Mouse (Mus musculus) left cerebral cortex, postnatal 14 days (tissue): ENCODE data around the gene Lzts2. TPM values are rescaled to one million over a fixed set of nuclear protein-coding genes. Genes with fewer than 3 reads are reported as not detected.
"Not testable (repeated sequence)": the region's sequence is repeated elsewhere in the genome, so short reads cannot be mapped to it uniquely, and the experiment has no call there.

Source experiments
- DNase-seq, 2 experiments: peaks; one replicate each; pipeline ENCODE4 v3.0.0; 2021 to 2022; ENCODE audit warnings: low spot score in 2 of 2, mixed read lengths in 1 of 2
- intact Hi-C: fragments of 180-260 bp; cut with DNase I; formaldehyde crosslinking; loops from one replicate; pipeline ENCODE4 v1.15.1; 2025
- total RNA-seq, 2 experiments: library from RNA; stranded (reverse); gene quantifications; 2 replicates each; pipeline ENCODE4 v1.2.3; 2021

Gene Lzts2
- total RNA-seq, 2 experiments from 2014 or later = 28.9 to 31.6 TPM

DNA sequence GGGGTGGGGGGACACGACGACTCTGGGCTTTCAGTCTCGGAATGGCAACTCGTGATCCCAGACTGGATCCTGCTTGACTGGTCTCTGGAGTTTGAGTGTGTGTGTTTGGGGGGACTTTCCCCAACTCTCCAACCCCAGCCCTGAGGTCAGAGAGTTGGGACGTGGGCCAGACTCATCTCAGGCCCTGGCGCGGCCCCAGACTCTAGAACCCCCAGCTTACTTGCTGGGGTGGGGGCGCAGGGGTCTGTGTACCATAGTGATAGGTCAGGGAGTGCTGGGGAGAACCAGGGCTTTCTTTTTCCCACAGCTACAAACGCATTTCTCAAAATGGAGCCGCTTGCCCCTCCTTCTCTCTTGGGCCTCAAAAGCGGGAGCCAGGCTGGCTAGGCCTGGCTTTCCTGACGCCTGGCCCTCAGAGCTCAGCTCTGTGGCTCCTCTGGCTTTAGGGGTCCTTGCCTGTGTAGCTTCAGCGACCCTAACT, 4.2 kb downstream of the Lzts2 start:
- intact Hi-C loops = no loop called here
- no peak for DNase-seq

DNA sequence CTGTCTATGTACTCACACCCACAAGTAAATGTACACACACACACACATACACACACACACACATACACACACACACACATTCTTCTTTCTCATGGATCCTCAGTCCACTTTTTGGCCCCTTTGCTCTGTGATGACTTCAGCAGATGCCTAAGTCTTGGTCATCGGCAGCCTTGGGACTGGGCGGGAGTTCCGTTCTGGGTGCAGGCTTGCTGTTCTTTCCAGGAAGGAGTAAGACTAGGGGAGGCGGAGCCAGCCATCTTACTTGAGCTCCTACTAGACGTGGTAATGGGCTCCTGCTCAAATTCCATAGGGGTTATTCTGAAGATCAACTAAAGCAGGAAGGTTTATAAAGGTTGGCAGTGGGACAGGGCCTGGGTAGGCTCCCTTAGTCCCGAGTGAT, 6.1 kb downstream of the Lzts2 start:
- intact Hi-C loops = no loop called here
- DNase-seq = no peak

DNA sequence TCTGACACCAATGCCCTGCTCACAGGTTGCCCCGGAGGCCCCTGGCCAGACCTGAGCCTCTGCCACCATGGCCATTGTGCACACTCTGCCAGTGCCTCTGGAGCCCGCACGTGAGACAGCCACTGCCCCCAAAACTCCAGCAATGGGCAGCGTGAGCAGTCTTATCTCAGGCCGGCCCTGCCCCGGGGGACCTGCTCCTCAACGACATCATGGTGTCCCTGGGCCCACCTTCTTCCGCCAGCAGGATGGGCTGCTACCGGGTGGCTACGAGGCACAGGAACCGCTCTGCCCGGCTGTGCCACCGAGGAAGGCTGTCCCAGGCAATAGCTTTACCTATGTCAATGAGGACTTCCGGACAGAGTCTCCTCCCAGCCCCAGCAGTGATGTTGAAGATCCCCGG, 7.1 kb downstream of the Lzts2 start:
- intact Hi-C loops = no loop called here
- DNase-seq = no peak

DNA sequence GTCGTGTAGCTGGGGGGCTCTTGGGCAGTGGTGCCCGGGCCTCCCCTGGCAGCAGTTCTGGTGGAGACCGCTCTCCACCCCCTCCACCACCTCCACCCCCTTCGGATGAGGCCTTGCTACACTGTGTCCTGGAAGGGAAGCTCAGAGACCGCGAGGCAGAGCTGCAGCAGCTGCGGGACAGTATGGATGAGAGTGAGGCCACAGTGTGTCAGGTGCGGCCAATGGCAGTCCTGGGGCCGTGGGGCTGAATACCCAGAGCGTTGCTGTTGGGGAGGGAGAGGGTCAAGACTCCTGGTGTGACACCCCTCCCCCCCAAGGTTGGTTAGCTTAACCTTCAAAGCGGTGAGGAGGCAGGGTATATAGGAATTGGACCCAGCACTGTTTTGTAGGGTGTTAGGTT, 9.8 kb downstream of the Lzts2 start:
- DNase-seq = no peak
- intact Hi-C loops = no loop called here

DNA sequence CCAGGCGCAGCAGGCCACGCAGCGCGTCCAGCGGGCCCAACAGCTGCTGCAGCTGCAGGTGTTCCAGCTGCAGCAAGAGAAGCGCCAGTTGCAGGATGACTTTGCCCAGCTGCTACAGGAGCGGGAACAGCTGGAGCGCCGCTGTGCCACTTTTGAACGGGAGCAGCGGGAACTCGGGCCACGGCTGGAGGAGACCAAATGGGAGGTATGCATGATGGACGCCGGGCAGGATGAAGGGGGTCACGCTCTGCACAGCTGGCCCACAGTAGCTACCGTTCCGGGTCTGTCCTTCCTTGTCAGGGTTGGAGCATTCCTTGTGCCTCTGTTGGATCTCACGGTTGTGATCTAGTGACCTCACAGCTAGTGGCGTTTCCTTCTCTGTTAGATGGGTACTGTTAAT, 10.6 kb downstream of the Lzts2 start:
- intact Hi-C loops = no loop called here
- DNase-seq = no peak

DNA sequence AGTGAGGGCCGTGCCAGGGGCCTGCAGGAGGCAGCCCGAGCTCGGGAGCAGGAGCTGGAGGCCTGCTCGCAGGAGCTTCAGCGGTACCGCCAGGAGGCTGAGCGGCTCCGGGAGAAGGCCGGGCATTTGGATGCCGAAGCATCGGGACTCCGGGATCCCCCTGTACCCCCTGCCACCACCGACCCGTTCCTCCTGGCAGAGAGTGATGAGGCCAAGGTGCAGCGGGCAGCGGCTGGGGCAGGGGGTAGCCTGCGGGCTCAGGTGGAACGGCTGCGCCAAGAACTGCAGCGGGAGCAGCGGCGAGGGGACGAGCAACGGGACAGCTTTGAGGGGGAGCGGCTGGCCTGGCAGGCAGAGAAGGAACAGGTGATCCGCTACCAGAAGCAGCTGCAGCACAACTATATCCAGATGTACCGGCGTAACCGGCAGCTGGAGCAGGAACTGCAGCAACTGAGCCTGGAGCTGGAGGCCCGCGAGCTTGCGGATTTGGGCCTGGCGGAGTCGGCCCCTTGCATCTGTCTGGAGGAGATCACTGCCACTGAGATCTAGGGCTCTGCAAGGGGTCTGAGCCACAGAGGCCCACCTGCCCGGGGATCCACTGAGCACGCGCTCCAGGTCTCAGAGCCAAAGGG, 11.8 kb downstream of the Lzts2 start:
- intact Hi-C loops = no loop called here
- DNase-seq = no peak

DNA sequence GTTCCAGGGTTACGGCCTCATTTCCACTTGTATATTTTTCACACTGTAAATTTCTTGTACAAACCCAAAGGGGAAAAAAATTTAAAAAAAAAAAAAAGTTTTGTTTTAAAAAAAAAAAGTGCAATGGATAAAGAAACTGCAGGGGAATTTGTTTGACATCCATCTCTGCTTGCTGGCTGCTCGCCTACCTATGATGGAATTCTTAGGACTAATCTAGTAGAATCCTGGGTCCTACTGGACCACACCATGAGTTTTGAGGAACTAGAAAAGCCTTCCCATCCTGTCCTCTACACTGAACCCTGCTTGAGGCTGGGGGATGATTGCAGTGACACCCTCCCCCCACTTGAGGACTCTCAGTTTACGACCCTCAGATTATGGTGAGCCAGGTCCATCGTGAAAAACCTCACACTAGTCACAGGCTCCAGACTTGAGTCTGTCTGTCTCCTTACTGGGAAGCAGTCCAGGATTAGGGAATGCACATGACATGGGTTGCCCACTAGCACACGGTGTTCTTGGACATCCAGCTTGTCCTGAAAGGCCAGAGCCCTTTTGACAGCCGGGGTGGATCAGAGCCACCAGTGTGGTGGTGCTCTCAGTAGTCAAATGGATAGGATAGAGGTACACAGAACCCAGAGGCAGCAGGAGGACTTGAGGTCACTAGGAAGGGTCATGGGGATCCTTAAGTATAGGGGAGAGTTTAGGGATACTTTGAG, 12.9 kb downstream of the Lzts2 start:
- intact Hi-C loops = no loop called here
- no peak for DNase-seq

DNA sequence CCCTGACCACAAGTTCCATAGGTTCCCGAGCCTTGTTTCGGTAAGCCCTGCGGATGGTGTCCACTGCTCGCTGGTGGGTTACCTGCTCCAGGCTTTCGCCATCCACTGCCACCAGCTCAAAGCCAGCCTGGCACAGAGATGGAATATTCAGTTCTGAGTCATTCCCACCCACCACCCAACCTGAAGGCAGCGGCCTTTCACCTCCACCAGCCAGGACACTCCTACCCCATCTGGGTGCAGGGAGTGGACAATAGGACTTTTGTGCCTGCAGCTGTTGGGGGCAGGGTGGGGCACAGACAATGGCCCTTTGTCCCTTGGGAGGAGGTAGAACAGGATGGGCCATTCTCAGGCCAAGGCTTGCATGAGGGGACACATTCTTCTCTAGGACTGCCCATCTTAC, 13.6 kb downstream of the Lzts2 start:
- DNase-seq = no peak
- intact Hi-C loops = no loop called here

DNA sequence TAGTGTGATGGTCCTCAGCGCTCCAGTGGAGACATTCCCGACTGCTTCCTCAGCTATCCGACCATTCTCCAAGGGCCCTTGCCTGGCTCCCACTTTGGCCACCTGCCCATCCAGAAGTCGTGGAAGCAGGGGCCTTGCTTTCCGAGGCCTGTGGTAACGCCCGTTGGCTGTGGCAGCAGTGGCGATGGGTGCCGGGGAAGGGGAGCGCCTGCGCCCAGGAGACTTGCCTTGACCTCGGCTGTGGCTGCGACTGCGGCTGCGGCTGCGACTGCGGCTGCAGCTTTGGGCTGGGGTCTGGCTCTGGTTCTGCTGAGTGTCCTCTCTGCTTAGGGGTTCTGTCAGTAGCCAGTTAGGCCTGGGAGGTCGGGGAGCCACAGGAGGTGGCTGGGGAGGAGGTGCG, 14.5 kb downstream of the Lzts2 start:
- DNase-seq = no peak
- intact Hi-C loops = no loop called here

DNA sequence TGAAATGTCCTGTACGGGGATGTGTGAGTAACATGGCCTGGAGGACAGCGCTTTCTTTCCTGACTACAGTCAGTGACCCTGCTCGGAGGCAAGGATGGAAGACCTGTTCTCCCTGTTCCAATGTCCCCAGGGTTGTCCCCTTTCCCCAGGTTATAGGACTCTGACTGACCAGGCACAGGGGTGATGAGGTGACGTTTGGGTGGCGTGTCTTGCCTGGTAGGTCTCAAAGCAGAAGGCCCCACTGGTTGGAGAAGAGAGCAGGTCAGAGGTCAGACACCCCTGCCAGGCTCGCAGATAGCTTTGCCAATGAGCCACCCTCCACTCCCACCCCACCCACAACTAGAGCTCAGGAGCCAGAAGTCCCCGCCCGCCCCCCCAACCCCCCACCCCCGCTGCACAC, 15.4 kb downstream of the Lzts2 start:
- DNase-seq = no peak
- intact Hi-C loops = no loop called here

DNA sequence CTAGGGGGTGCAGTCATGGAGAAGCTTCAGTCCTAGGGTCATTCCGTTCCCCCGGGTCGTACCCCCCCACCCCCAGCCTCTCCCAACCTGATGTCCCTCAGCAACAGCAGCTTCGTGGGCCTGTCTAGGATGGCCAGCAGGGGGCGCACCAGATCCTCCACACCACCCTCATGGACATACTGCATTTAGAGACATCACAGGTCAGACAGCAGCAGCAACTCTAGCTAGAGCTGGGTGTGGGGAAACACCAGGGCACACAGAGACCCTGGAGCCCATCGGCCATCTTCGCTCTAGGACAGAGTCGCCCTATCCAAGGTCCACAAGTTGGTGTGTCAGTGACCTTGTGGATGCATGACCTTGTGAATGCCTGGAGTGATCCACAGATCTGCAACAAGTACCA, 15.9 kb downstream of the Lzts2 start:
- DNase-seq = no peak
- intact Hi-C loops = loop anchor here (2.0 to 5.0 kb wide), 2 partner anchors 17 to 43 kb away; partner anchors contain the start of gene Sema4g

DNA sequence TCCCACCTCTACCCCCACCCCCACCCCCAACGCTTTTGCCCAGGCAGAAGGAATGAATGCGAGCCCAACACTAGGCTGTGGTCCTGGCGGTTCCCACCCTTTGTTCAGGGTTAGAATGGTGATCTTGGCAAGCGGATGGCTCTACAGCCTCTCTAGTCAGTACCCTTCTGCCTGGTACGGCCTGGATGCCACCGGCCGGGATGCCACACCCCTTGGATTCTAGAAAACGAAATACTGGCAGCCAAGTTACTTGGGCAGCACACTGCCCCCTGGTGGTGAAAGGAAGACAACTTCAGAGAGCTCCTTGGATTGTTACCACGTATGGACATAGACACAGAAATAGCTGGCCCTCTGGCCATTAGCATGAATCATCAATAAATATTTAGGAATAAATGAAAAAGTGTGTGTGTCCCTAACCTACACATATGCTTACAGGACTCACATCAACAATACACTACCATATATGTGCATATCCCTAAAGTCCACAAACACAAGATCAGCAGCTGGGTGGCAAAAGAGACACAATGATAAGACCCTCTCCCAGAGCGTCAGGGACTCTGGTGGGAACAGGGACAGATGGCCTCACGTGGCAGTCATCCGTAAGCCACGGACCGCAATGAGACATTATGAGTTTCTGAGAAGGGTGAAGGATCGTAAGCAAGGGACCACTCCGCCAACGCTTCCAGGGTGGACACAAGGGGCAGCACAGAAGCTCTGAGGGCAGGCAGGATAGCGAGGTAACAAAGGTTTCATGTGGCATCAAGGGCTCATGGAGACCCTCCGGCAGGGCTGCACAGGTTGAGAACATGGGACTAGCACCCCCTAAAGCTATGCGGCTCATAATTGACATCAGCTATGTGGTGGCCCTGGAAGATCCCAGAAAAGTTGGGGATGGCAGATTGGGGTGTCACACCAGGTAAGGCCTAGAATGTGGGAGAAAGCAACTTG, 16.8 kb downstream of the Lzts2 start:
- DNase-seq = peak; percentile 88 to 90
- intact Hi-C loops = loop anchor here (2.0 to 5.0 kb wide), 2 partner anchors 18 to 44 kb away; partner anchors contain the start of gene Sema4g

DNA sequence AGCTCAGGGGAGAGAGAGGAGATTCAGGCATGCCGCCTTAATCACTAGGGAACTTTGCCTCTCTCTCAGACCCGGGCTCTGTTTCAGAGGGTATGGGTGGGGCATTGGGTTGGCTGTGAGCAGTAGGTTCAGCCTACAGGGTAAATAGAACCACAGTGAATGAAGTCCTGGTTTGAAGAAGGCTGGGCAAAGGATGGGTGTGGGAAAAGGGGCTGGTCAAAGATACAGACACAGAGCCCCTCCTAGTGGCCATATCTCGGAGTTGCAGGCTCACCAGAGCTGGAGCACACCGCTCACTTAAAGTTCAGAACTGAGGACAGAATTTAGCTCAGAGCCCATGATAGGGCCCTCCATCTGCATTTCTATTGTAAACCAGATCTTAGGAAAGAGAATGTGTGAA, 17.6 kb downstream of the Lzts2 start:
- DNase-seq = peak; percentile 81 to 86
- intact Hi-C loops = loop anchor here (2.0 to 5.0 kb wide), 2 partner anchors 19 to 44 kb away; partner anchors contain the start of gene Sema4g

DNA sequence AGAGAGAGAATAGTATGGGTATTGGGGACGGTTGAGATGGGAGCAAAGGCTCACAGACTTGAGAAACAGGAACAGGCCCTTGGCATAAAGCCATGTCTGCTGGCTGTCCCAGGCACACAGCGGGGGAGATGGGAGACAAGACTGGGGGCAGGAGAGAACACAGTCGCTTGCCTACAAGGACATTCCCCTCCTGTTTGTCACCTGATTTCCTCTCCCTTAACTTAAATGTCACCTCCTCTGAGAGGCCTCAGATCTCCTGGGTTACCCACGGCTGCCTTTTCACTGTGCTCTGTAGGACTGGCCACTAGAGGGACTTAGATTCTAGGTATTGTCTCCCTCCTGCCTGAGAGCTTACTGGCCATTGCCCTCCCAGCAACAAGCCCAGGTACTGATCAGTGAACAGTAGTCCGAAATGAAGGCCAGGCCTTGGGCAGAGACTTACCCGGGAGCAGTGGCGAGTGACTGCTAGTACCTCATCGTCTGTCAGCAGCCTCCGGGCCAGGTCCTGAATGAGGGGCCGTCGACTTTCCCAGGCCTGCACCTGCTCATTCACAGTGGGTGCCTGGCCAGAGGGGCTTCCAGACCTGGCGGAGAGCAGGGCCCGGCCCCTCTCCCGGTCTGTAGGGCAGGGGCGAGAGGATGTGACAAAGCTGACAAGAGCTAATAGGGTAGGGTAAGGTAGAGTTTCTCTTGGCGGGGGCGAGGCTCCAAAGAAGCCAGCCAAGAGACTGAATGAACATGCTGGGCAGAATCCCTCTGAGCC, 18.5 kb downstream of the Lzts2 start:
- intact Hi-C loops = loop anchor here (5.0 kb wide), 1 partner anchor 45 kb away; the partner anchor contains the start of gene Sema4g
- DNase-seq = no peak

DNA sequence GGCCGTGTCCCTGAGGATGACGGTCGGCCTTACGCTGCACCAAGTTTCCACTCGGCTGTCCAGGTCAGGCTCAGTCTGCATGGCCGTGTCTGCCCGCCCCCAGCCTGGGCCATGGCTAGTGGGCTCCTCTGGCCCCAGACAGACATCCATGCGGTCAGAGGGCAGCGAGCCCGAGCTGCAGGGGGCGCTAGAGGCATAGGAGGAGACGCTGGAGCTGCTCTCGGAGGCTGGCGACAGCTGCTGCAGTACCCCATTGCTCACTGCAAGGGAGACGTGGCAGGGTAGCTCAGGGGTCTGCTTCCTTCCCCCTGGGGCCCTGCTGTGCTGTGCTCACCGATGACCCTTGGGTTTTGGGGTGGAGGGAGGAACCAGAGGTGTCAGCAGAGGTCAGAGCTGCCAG, 22.7 kb downstream of the Lzts2 start:
- DNase-seq = no peak
- intact Hi-C loops = no loop called here

DNA sequence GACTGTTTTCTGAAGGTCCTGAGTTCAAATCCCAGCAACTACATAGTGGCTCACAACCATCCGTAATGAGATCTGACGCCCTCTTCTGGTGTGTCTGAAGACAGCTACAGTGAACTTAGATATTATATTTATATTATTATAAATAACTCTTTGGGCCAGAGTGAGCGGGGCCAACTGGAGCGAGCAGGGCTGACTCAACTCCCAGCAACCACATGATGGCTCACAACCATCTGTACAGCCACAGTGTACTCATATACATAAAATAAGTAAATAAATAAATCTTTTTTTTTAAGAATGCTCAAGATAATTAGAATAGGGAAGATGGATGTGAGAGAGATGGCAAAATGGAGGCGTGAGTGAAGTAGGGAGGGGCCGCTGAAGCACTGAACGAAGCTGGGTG, 24.0 kb downstream of the Lzts2 start:
- DNase-seq, intact Hi-C loops: not testable (repeated sequence)

DNA sequence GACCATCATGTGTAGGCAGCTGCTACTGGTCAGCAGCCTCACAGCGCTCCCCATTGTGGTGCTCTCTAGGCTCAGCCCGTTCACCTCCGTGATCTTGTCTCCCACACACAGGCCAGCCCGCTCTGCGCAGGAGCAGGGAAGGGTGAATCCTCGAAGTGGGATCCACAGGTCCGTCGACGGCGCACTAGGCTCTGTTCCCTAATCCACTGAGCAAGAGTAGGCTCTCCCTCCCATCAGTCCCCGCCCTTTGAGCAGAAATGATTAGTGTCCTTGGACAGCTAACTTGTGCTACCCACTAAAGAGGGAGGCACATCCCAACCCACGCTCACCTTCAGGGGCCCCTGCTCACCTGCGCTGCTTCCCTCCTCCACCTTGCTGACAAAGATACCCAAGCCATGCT, 26.0 kb downstream of the Lzts2 start:
- intact Hi-C loops = no loop called here
- DNase-seq = no peak

DNA sequence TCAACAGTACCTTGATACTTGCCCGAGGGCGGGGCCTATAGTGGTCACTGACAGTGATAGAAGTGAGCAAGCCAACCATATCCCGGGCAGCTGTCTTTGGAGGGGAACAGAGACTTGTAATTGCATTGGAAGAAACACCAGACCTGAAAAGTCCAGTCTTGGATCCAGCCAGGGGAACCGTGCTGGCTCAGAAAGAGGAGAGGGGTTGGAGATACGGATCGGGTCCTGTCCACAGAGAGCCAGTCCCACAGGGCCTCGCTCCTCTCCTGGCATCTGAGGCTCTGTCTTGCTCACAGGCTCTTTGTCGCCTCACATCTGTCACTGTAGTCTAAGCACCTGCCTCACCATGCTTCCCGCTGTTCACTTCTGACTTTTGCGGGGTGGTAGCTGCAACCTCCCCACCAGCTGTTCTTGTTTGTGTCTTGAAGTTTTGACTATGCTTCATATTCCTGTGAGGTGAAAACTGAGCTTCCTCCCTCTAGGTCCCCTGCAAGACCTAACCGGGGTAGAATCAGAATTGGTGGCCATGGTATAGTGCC, 30.2 kb downstream of the Lzts2 start:
- no peak for DNase-seq
- intact Hi-C loops = no loop called here

DNA sequence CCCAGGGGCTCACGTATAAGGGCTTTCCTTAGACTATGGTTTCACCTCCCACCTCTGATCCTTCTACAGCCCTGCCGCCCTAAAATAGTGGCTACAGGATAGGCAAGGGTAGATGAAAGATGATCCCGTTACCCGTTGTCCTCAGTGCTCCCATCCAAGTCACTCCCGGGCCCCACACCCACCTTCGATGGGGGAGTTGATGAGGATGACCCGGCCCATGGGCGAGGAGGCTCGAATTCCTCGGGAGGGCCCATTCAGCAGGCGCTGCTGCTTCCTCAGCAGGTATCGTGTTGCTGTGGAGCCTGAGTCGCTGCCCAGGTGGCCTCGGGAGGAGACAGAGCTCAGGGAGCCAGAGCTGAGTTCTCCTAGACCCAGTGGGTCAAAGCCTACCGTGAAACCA, 31.0 kb downstream of the Lzts2 start:
- DNase-seq = no peak
- intact Hi-C loops = no loop called here
